Comparison of ENCODE assay signal across 21 mouse cellular contexts in genomic region chr9:90892816-90893215, GRCm38 (mm10).
DNase-seq lines count a peak whose midpoint lies in the region; ATAC-seq and TF ChIP-seq lines count a peak whose summit lies in the region.
"Had no signal": no experiment of that assay in that cellular context is flagged by ENCODE, and none has a peak within 500 bp of the region (broad histone marks: within the 10 kb centered on the region; RNA-seq: fewer than 3 reads in every experiment).

No protein-coding gene starts in this region.

- peaks cover 3 to 9% of the 10 kb centered on the region in 2 experiments for H3K4me1 ChIP-seq in MEL (ENCODE audit: control insufficient read depth in 1 of 2, insufficient read depth in 2 of 2, low read length in 2 of 2)
- no peaks in the 10 kb centered on the region for H3K4me1 ChIP-seq in forebrain, embryonic 14.5 days (ENCODE audit: control insufficient read depth, insufficient read depth, low read length)

- peak overlapping the region; percentile 47; the same call in 1 of the 2 replicates for H3K27ac ChIP-seq in MEL (ENCODE audit: control insufficient read depth, low read depth, low read length)
- no peak overlapping the region for H3K27ac ChIP-seq in forebrain, embryonic 14.5 days (ENCODE audit: low read depth, low read length)

- peaks cover 0 to 14% of the 10 kb centered on the region in 2 experiments; a peak in 2 of 4 replicates for H3K36me3 ChIP-seq in MEL (ENCODE audit: control insufficient read depth in 1 of 2, insufficient read depth in 2 of 2, low read length in 2 of 2)
- H3K36me3 ChIP-seq in forebrain, embryonic 14.5 days (ENCODE audit: control insufficient read depth, insufficient read depth, low read length) = no peaks in the 10 kb centered on the region
- H3K36me3 ChIP-seq: G1E had no signal

- H3K4me2 ChIP-seq in forebrain, embryonic 14.5 days (ENCODE audit: low read length) = no peak overlapping the region

- H3K9me3 ChIP-seq in MEL (replicated peaks; ENCODE audit: insufficient read depth, low read length) = no peaks in the 10 kb centered on the region
- H3K9me3 ChIP-seq in forebrain, embryonic 14.5 days (replicated peaks; ENCODE audit: control insufficient read depth, low read length) = no peaks in the 10 kb centered on the region

- no peak overlapping the region for H3K9ac ChIP-seq in MEL (ENCODE audit: control insufficient read depth, low read depth, low read length, poor library complexity, severe bottlenecking)
- no peak overlapping the region for H3K9ac ChIP-seq in forebrain, embryonic 14.5 days (ENCODE audit: low read length)

- no peak for TF ChIP-seq CTCF in MEL (IDR thresholded peaks at IDR 0.05 in 2 of 3, conservative IDR thresholded peaks at IDR 0.05 in 1 of 3; ENCODE audit: control insufficient read depth in 1 of 3, insufficient read depth in 1 of 3, low read depth in 2 of 3, low read length in 3 of 3, poor library complexity in 1 of 3, severe bottlenecking in 1 of 3)

- peak; percentile 12 for DNase-seq in MEL (ENCODE audit: low read depth, low spot score)
- peak; percentile 48 for DNase-seq in MEL-GATA-1-ER (ENCODE audit: extremely low read depth, low read depth)
- DNase-seq in forebrain, embryonic 14.5 days (ENCODE audit: low spot score) = no peak
- DNase-seq: adrenal gland, adult 2 months; adrenal gland, adult 8-10 months; adrenal gland, postnatal 10 days; adrenal gland, postnatal 14 days; adrenal gland, postnatal 25 days; adrenal gland, postnatal 36 days; B cell, adult 2 months; cerebellum, adult 11 months; cerebellum, adult 11-12 months; cerebellum, adult 18-20 months; cerebellum, adult 2 months; cerebellum, adult 8-10 months had no signal

- TF ChIP-seq RAD21 in MEL (IDR thresholded peaks at IDR 0.05; ENCODE audit: low read depth, low read length) = no peak

- no peak for ATAC-seq in monocyte, adult 5-6 weeks (replicated peaks; ENCODE audit: insufficient number of reproducible peaks, low FRiP score, low TSS enrichment, poor library complexity, severe bottlenecking)
- no peak for ATAC-seq in forebrain, embryonic 14.5 days
- ATAC-seq: activated CD4-positive, CD25-positive, alpha-beta regulatory T cell, adult 4 months; CD4-positive, CD25-positive, alpha-beta regulatory T cell, adult 4 months; Patski had no signal

- peak overlapping the region in 1 of 2 experiments; percentile 1; a peak in 1 of 4 replicates for H3K4me3 ChIP-seq in MEL (ENCODE audit: control insufficient read depth in 1 of 2, insufficient read depth in 1 of 2, low read depth in 2 of 2, low read length in 2 of 2)
- no peak overlapping the region for H3K4me3 ChIP-seq in forebrain, embryonic 14.5 days (ENCODE audit: low read depth, low read length)

- peak; percentile 57 to 69; a peak in 3 of 4 replicates for TF ChIP-seq EP300 in MEL (IDR thresholded peaks at IDR 0.05; ENCODE audit: low read depth in 1 of 2, low read length in 2 of 2)

- no peaks in the 10 kb centered on the region for H3K27me3 ChIP-seq in MEL (ENCODE audit: control insufficient read depth in 1 of 2, insufficient read depth in 2 of 2, low read length in 2 of 2)
- H3K27me3 ChIP-seq in forebrain, embryonic 14.5 days (replicated peaks; ENCODE audit: control insufficient read depth, insufficient read depth, low read length) = no peaks in the 10 kb centered on the region
- H3K27me3 ChIP-seq: CH12.LX, Patski had no signal

- WGBS in forebrain, embryonic 14.5 days = 67% methylated on average over 1 of the region's 1 CpGs

- TF ChIP-seq POLR2A in MEL (IDR thresholded peaks at IDR 0.05; ENCODE audit: control insufficient read depth in 1 of 2, insufficient read depth in 1 of 2, low read depth in 1 of 2, low read length in 2 of 2, poor library complexity in 1 of 2) = no peak

- H3K79me2 ChIP-seq in MEL (ENCODE audit: control insufficient read depth, insufficient read depth, low read length, poor library complexity) = no peaks in the 10 kb centered on the region

TF ChIP-seq in MEL, 35 proteins besides CTCF, POLR2A, EP300 and RAD21:
- TF ChIP-seq USF1 (IDR thresholded peaks at IDR 0.05; ENCODE audit: low read depth, low read length) (no peak), ETS1 (IDR thresholded peaks at IDR 0.05; ENCODE audit: low read depth, low read length) (peak; percentile 43; the same call in 1 of the 2 replicates), CHD1 (IDR thresholded peaks at IDR 0.05; ENCODE audit: low read depth, low read length) (no peak), GATA1 (IDR thresholded peaks at IDR 0.05; ENCODE audit: low read depth, low read length) (peak; percentile 56; the same call in 1 of the 2 replicates), TCF12 (IDR thresholded peaks at IDR 0.05; ENCODE audit: low read depth, low read length) (peak; percentile 70), ZNF384 (IDR thresholded peaks at IDR 0.05; ENCODE audit: low read depth, low read length) (peak; percentile 68)
